Mouse (Mus musculus): Measurements from ENCODE around the gene Gm21981.

DNA sequence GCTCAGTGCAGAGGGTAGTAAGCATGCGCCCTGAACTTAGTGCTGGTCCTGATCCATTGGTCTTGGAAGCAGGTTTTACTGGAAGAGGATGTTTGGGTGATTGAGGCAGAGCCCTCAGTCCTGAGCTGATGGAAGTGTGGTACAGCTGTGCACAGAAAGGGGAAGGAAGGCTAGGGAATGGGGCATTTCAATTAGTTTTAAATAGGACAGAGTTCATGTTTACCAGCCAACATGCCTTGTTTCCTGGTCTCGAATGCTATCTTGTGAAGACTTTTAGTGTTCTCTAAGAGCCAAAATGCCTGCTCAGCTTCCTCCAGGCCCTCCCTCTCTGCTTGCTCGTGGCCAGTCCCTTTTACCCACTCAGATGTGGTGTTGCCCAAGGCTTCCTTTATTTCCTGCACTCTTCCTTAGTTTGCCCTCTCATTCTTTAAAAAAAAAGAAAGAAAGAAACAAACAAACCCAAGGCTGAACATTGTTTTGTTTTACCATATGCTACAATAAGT, 35.5 kb downstream of the Gm21981 start:
- TF ChIP-seq USF1 (IDR thresholded peaks at IDR 0.05; ENCODE audit: low read depth), result no peak
- no peak for TF ChIP-seq CEBPB (IDR thresholded peaks at IDR 0.05; ENCODE audit: insufficient read depth, poor library complexity, severe bottlenecking)
- TF ChIP-seq POLR2A (IDR thresholded peaks at IDR 0.05; ENCODE audit: insufficient read length, low read depth), result no peak
- TF ChIP-seq TCF3 (IDR thresholded peaks at IDR 0.05; ENCODE audit: insufficient read length, low read depth), result no peak
- TF ChIP-seq MAX (IDR thresholded peaks at IDR 0.05; ENCODE audit: low read depth), result no peak
- no peak for TF ChIP-seq REST (IDR thresholded peaks at IDR 0.05; ENCODE audit: insufficient read depth, insufficient read length)
- no peak for TF ChIP-seq MYOD1 (IDR thresholded peaks at IDR 0.05; ENCODE audit: control insufficient read depth in 1 of 3, insufficient read length in 2 of 3, low read depth in 2 of 3)
- TF ChIP-seq TCF12 (IDR thresholded peaks at IDR 0.05; ENCODE audit: insufficient read depth, poor library complexity, severe bottlenecking), result no peak

Measured in myocyte (in vitro differentiated cells).